Mouse (Mus musculus) CH12.LX (cell line): Measurements from ENCODE around the gene Stra6l. TPM values are rescaled to one million over a fixed set of nuclear protein-coding genes. Genes with fewer than 3 reads are reported as not detected.

Experiments
- DNase-seq: peaks from one replicate; pipeline ENCODE4 v3.0.0-alpha.2; 2013; ENCODE audit errors: extremely low read depth
- H3K27ac ChIP-seq: 2 replicates; pipeline ENCODE4 v1.5.1; 2012; ENCODE audit warnings: low read depth, mild to moderate bottlenecking, control low read depth, moderate library complexity; ENCODE audit not compliant: insufficient read depth
- H3K27me3 ChIP-seq: replicated peaks from 2 replicates; pipeline ENCODE3; 2012; ENCODE audit warnings: inconsistent platforms
- H3K36me3 ChIP-seq, 2 experiments: replicated peaks in 1 of 2; 2 replicates each; pipeline versions ENCODE3 to v1.6.1; 2012; ENCODE audit warnings: inconsistent platforms in 1 of 2, low read length in 1 of 2, mild to moderate bottlenecking in 1 of 2, mixed read lengths in 1 of 2, moderate library complexity in 1 of 2; ENCODE audit not compliant: control insufficient read depth in 1 of 2, insufficient read depth in 1 of 2
- H3K4me1 ChIP-seq, 2 experiments: 2 replicates each; pipeline ENCODE4 v1.6.1; 2012; ENCODE audit warnings: inconsistent platforms in 1 of 2, moderate library complexity in 1 of 2; ENCODE audit not compliant: insufficient read depth in 2 of 2, control insufficient read depth in 1 of 2
- H3K4me2 ChIP-seq: 2 replicates; pipeline ENCODE4 v1.6.1; 2012; ENCODE audit warnings: low read depth, mild to moderate bottlenecking, control low read depth; ENCODE audit not compliant: poor library complexity, insufficient read depth, severe bottlenecking
- H3K4me3 ChIP-seq, 3 experiments: fragments of 150-350 bp in 1 of 3; sonication (generic) in 1 of 3; replicated peaks in 1 of 3; 2 replicates each; pipeline versions ENCODE3 to v1.5.1; 2011 to 2012; ENCODE audit warnings: low read depth in 2 of 3, low read length in 2 of 3, mild to moderate bottlenecking in 2 of 3, moderate library complexity in 2 of 3, control low read depth in 1 of 3, improper control_type of control experiment in 1 of 3, inconsistent platforms in 1 of 3, mixed read lengths in 1 of 3; ENCODE audit not compliant: poor library complexity in 1 of 3
- H3K79me2 ChIP-seq: replicated peaks from 2 replicates; pipeline ENCODE4 v1.6.1; 2012; ENCODE audit warnings: mild to moderate bottlenecking, moderate library complexity; ENCODE audit not compliant: control insufficient read depth, poor library complexity, insufficient read depth, severe bottlenecking; ENCODE audit errors: extremely low read depth
- H3K9ac ChIP-seq: 2 replicates; pipeline ENCODE4 v1.6.1; 2012; ENCODE audit warnings: low read depth, mild to moderate bottlenecking, control low read depth, moderate library complexity; ENCODE audit not compliant: insufficient read depth
- H3K9me3 ChIP-seq: replicated peaks from 2 replicates; pipeline ENCODE3; 2012; ENCODE audit warnings: low read length, inconsistent platforms, mixed read lengths
- BHLHE40 ChIP-seq: IDR thresholded peaks from 2 replicates; pipeline ENCODE4 v1.6.1; 2011; ENCODE audit warnings: mild to moderate bottlenecking, low read depth, low read length, improper control_type of control experiment
- CHD1 ChIP-seq: IDR thresholded peaks from 2 replicates; pipeline ENCODE4 v1.6.1; 2012; ENCODE audit warnings: low read depth, low read length, improper control_type of control experiment, inconsistent platforms
- CHD2 ChIP-seq: IDR thresholded peaks from 2 replicates; pipeline ENCODE4 v1.6.1; 2011; ENCODE audit warnings: low read length, improper control_type of control experiment
- CTCF ChIP-seq, 2 experiments: IDR thresholded peaks in 1 of 2; conservative IDR thresholded peaks in 1 of 2; 2 replicates each; pipeline ENCODE4 v1.5.1; 2011 to 2012; ENCODE audit warnings: low read depth in 2 of 2, low read length in 2 of 2, improper control_type of control experiment in 1 of 2, inconsistent platforms in 1 of 2, mild to moderate bottlenecking in 1 of 2, moderate library complexity in 1 of 2
- E2F4 ChIP-seq: IDR thresholded peaks from 2 replicates; pipeline ENCODE4 v1.6.1; 2011; ENCODE audit warnings: low read depth, low read length, improper control_type of control experiment; ENCODE audit not compliant: insufficient replicate concordance
- ELF1 ChIP-seq: IDR thresholded peaks from 2 replicates; pipeline ENCODE4 v1.6.1; 2014; ENCODE audit warnings: low read depth, mild to moderate bottlenecking, inconsistent platforms, low read length, improper control_type of control experiment
- EP300 ChIP-seq: IDR thresholded peaks from 2 replicates; pipeline ENCODE4 v1.6.1; 2011; ENCODE audit warnings: low read length, improper control_type of control experiment
- ETS1 ChIP-seq: conservative IDR thresholded peaks from 2 replicates; pipeline ENCODE4 v1.6.1; 2012; ENCODE audit warnings: low read depth, mild to moderate bottlenecking, inconsistent platforms, low read length, improper control_type of control experiment, moderate library complexity
- HCFC1 ChIP-seq: IDR thresholded peaks from 2 replicates; pipeline ENCODE4 v1.6.1; 2012; ENCODE audit warnings: low read depth, mild to moderate bottlenecking, inconsistent platforms, low read length, improper control_type of control experiment
- JUN ChIP-seq: IDR thresholded peaks from 2 replicates; pipeline ENCODE4 v1.6.1; 2011; ENCODE audit warnings: low read depth, mild to moderate bottlenecking, low read length, improper control_type of control experiment, moderate library complexity; ENCODE audit not compliant: insufficient read depth
- JUND ChIP-seq: conservative IDR thresholded peaks from 2 replicates; pipeline ENCODE4 v1.6.1; 2011; ENCODE audit warnings: low read depth, low read length, improper control_type of control experiment
- KAT2A ChIP-seq: IDR thresholded peaks from 2 replicates; pipeline ENCODE4 v1.6.1; 2012; ENCODE audit warnings: low read length, improper control_type of control experiment, inconsistent platforms; ENCODE audit not compliant: insufficient replicate concordance
- MAX ChIP-seq: IDR thresholded peaks from 2 replicates; pipeline ENCODE4 v1.6.1; 2011; ENCODE audit warnings: low read length, improper control_type of control experiment
- MEF2A ChIP-seq: IDR thresholded peaks from 2 replicates; pipeline ENCODE4 v1.6.1; 2014; ENCODE audit warnings: low read depth, mild to moderate bottlenecking, inconsistent platforms, low read length, improper control_type of control experiment, borderline replicate concordance
- PAX5 ChIP-seq: IDR thresholded peaks from 2 replicates; pipeline ENCODE4 v1.6.1; 2012; ENCODE audit warnings: low read length, inconsistent platforms, mixed read lengths
- POLR2A ChIP-seq: IDR thresholded peaks from 2 replicates; pipeline ENCODE4 v1.6.1; 2011; ENCODE audit warnings: low read depth, mild to moderate bottlenecking, improper control_type of control experiment, low read length
- SIN3A ChIP-seq: IDR thresholded peaks from 2 replicates; pipeline ENCODE4 v1.6.1; 2012; ENCODE audit warnings: low read length, improper control_type of control experiment, inconsistent platforms
- UBTF ChIP-seq: IDR thresholded peaks from 2 replicates; pipeline ENCODE4 v1.6.1; 2012; ENCODE audit warnings: low read depth, mild to moderate bottlenecking, inconsistent platforms, low read length, improper control_type of control experiment, moderate library complexity
- USF2 ChIP-seq: conservative IDR thresholded peaks from 2 replicates; pipeline ENCODE4 v1.6.1; 2011; ENCODE audit warnings: low read depth, low read length, improper control_type of control experiment
- ZC3H11A ChIP-seq: IDR thresholded peaks from 2 replicates; pipeline ENCODE4 v1.6.1; 2012; ENCODE audit warnings: low read depth, mild to moderate bottlenecking, inconsistent platforms, low read length, improper control_type of control experiment
- ZKSCAN1 ChIP-seq: IDR thresholded peaks from 2 replicates; pipeline ENCODE4 v1.6.1; 2012; ENCODE audit warnings: low read depth, inconsistent platforms, low read length, improper control_type of control experiment, borderline replicate concordance
- ZMIZ1 ChIP-seq: IDR thresholded peaks from 2 replicates; pipeline ENCODE4 v1.6.1; 2012; ENCODE audit warnings: low read depth, mild to moderate bottlenecking, inconsistent platforms, low read length, improper control_type of control experiment
- ZNF384 ChIP-seq: IDR thresholded peaks from 2 replicates; pipeline ENCODE4 v1.6.1; 2012; ENCODE audit warnings: low read depth, low read length, improper control_type of control experiment, inconsistent platforms
- dilution Hi-C: fragments of 300-500 bp; cut with MboI; formaldehyde crosslinking; loops from 2 replicates; pipeline ENCODE4 v1.14.3; 2020; ENCODE audit warnings: low sequenced_read_pairs; ENCODE audit not compliant: extremely low pct_unique_long_range_greater_than_20kb, extremely low pct_ligation_motif_present
- in situ Hi-C: fragments of 300-500 bp; cut with MboI; formaldehyde crosslinking; loops from 3 replicates; pipeline ENCODE4 v1.14.3; 2019; ENCODE audit warnings: low sequenced_read_pairs, low pct_ligation_motif_present, low pct_unique_long_range_greater_than_20kb, mixed read lengths
- polyA plus RNA-seq: library from polyadenylated mRNA; unstranded; fragments of >175 nt; gene quantifications from 2 replicates; pipeline ENCODE4 v1.2.1, GENCODE M21; 2012; ENCODE audit warnings: low read depth; ENCODE audit not compliant: insufficient read length
- total RNA-seq, 2 experiments: library from RNA; depleted of rRNA; stranded (reverse); fragments of 300-350 nt in 1 of 2; fragments of >200 nt in 1 of 2; gene quantifications; 2 replicates each; pipeline ENCODE4 v1.2.3; 2012 to 2014

Stra6l gene
- total and polyA plus RNA-seq, 3 experiments = 0.13 TPM; not detected in 2

DNA sequence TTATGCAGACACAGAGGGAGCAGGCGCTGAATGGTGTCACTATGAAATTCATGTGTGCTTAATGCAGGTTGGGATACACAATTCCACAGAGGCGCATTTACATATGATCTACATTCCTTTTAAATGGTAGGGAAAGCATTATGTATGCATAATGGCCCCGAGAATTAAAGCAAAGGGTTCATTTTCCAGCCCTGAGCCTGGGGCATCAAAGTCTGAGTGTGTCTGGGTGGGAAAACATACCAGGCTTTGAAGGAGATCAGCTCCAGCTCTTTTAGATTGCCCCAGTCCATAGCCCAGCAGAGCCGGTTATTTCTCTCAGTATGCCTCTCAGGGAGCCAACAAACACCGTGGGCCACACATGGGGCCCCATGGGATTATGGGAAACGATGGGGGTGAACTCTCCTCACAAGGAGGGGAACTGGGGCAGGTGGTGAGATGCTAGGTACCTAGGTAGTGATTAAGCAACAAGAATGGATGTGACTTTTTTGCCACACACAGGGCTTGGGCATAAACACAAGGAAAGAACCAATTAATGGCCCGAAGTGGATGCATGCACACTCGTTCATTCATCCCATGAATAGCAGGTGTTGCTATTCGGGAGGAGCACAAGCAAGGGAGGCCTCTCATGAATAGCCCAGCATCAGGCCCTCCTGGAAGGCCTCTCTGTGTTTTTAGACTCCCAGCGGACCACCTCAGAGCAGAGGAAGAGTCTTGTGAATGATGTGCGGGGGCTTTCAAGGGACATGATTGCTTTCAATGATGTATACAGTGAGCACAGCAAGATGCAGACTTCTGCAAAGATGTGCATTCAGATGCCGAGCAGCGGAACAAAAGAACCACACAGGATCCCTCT, 18.3 kb upstream of the Stra6l start:
- Histone ChIP-seq H3K36me3 (no peaks in the 10 kb centered on the region), H3K4me2 (no peak overlapping the region), H3K4me3 (no peak overlapping the region), H3K79me2 (no peaks in the 10 kb centered on the region), H3K9ac (no peak overlapping the region), H3K9me3 (peaks cover 2% of the 10 kb centered on the region), H3K27me3 (peaks cover 19% of the 10 kb centered on the region), H3K4me1 (peaks cover 4 to 9% of the 10 kb centered on the region in 2 experiments; a peak in 3 of 4 replicates), H3K27ac (no peak overlapping the region)
- no peak for DNase-seq
- dilution Hi-C loops (no loop called here), in situ Hi-C loops (no loop called here)
- no peak for TF ChIP-seq MAX
- no peak for TF ChIP-seq SIN3A
- no peak for TF ChIP-seq HCFC1
- no peak for TF ChIP-seq JUN
- no peak for TF ChIP-seq UBTF
- TF ChIP-seq PAX5 = no peak
- no peak for TF ChIP-seq BHLHE40
- no peak for TF ChIP-seq CTCF (conservative IDR thresholded peaks at IDR 0.05 in 1 of 2, IDR thresholded peaks at IDR 0.05 in 1 of 2; ENCODE audit: low read depth in 2 of 2, low read length in 2 of 2)
- TF ChIP-seq KAT2A = no peak
- TF ChIP-seq ELF1 = no peak
- TF ChIP-seq MEF2A = no peak
- no peak for TF ChIP-seq POLR2A
- TF ChIP-seq ZKSCAN1 = no peak
- no peak for TF ChIP-seq E2F4
- no peak for TF ChIP-seq ZNF384
- TF ChIP-seq ZC3H11A = no peak

DNA sequence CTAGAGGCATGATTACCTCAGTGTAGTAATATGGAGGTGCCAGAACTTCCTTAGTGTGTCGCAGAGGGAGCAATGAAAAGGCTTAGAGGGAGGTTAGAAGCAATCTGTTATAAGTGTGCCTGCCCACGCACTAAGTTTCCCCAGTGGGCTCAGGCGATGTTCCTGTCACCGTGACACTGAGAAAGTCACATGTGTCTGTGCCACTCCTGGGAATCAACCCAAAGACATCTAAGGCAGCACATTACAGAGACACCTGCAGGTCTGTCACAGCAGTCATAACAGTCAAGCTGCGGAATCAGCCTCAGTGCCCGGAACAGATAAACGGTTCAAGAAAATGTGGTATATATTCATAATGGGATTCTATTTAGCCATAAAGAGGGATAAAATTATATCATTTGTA, 16.5 kb upstream of the Stra6l start:
- H3K27me3 ChIP-seq = peaks cover 19% of the 10 kb centered on the region
- no peak for DNase-seq

More for the DNA sequence above, 16.5 kb upstream of the Stra6l start:
- Histone ChIP-seq H3K4me1 (peaks cover 4 to 9% of the 10 kb centered on the region in 2 experiments; a peak in 3 of 4 replicates), H3K27ac (no peak overlapping the region), H3K4me3 (no peak overlapping the region)
- TF ChIP-seq HCFC1 = no peak
- no peak for TF ChIP-seq CHD2
- no peak for TF ChIP-seq USF2
- TF ChIP-seq POLR2A = no peak
- no peak for TF ChIP-seq ZMIZ1
- no peak for TF ChIP-seq JUND
- TF ChIP-seq ETS1 = no peak
- TF ChIP-seq MAX = no peak
- no peak for TF ChIP-seq CHD1
- no peak for TF ChIP-seq UBTF
- no peak for TF ChIP-seq EP300
- TF ChIP-seq BHLHE40 = no peak
- TF ChIP-seq, all 38 proteins: peak for 0
- no peak overlapping the region for H3K4me2 ChIP-seq
- peaks cover 2% of the 10 kb centered on the region for H3K9me3 ChIP-seq
- no peak overlapping the region for H3K9ac ChIP-seq
- H3K79me2 ChIP-seq = no peaks in the 10 kb centered on the region
- no peaks in the 10 kb centered on the region for H3K36me3 ChIP-seq
- dilution Hi-C loops = no loop called here
- in situ Hi-C loops = no loop called here
